Mouse (Mus musculus) mouse trophoblast stem cell (cell line): ENCODE data around the gene Rere.
"Not testable (repeated sequence)": the region's sequence is repeated elsewhere in the genome, so short reads cannot be mapped to it uniquely, and the experiment has no call there.

Experiments used
- in situ Hi-C, 2 experiments: fragments of 300-500 bp; cut with MseI, MboI; formaldehyde crosslinking; loops; 2 replicates in 1 of 2; 3 replicates in 1 of 2; pipeline ENCODE4 v1.15.1; 2025

Rere gene

DNA sequence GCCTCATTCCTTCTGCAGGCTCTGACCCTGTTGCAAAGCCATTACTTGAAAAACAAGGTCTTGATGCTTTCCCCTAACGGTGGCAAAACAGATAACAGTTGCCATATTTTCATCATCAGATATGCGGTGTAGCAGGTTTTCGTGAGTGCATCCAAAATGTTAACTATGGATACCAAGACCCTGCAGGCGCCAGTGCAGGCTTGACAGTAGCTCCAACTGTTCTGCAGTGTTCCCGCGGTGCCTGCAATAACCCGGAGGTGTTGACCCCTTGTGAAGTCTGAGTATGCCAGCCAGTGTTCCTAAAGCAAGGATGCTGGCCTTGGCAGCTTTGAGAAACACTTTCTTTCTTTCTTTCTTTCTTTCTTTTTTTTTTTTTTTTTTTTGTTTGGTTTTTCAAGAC, 26.3 kb upstream of the Rere start:
- in situ Hi-C loops: no loop called here

DNA sequence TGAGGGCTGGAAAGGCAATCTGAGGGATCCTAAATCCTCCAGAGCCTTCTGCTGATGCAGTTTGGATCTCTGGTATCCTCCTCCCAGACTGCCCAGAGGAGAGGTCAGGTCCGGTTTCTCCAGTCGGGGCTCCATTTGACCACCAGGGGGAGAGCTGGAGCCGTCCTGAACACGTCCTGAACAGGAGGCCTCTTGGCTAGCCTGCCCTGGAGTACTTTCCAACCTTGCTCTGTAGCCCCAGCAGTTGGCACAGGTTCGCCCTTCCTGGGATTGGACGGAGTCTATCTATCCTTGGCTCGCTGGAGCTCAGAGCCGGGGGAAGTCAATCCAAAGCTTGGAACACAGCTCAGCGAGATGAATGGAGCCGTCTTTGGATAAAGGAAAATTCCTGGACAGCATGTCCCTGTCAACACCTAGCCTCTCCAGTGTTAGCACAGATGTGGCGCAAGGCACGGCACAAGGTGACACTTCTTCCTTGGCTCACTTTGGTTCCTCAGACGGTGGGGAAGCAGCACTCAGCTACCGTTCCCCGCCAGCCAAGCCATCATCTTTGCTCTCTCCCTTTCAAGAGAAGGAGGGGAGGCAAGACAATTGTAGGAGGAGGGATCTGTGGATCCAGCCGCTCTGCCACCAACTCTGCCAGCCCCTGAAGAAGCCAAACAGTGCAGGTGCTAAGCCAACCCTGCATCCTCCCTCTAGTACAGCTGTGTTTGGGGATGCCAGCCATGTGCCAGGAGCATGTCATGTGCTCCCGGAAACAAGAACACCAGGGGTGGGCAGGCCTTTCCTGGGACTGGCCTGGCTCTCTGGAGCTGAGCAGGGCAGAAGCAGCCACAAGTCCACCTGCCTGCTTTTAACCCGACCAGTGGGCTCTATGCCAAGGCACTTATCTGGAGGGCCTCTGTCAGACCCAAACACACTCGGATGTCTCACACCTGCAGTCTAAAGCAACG, 23.9 kb upstream of the Rere start:
- in situ Hi-C loops: no loop called here

DNA sequence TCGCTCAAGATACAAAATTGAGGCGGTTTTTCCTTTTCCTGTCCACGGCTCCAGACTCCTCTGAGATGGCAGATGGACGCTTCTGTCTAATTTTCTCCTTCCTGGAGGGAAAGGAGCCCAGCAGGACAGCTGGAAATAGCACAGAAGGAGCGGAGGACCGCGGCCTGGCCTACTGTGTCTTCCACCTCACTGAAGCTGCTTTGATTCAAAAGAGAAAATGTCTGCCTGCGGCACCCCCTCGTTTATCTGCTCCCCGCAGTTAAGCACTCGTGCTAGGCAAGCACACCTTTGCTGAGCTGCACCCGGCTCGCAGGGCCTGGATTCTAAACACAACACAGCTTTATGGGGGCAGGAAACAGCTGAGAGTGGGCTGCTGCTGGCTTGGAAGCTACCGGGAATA, 23.1 kb upstream of the Rere start:
- in situ Hi-C loops: no loop called here

DNA sequence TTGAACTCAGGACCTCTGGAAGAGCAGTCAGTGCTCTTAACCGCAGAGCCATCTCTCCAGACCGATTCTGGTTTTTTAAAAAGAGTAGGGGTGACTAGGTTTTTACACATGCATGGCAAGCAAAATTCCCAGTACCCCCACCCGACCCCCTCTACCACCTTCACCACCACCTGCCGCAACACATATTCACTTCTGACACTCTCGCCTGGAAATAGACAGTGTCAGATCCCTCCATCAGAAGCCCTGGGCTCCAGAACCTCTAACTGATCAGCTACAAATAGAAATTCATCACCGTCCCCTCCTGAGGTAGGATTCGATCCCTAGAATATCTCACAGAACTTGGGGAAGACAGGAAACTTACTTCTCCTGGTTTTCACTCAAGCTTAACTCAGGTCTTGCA, 21.9 kb upstream of the Rere start:
- in situ Hi-C loops: no loop called here

DNA sequence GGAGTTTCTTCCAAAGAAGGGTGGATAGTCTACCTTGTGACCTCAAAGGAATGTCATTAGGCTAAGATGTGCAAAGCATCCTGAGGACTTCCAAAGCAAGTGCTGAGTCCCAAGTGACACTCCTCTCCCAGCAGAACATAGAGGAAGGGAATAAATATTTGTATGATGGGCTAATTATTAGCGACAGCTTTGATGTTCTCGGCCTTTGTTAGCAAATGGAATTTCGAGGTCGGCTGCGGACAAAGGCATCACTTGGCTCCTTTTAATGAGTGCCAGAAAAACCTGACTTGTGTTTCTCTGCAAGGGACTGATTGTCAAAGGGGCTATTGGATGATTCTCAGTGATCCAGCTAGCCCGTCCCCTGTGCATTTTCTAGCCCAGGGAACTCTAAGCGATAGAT, 21.3 kb upstream of the Rere start:
- in situ Hi-C loops: no loop called here

DNA sequence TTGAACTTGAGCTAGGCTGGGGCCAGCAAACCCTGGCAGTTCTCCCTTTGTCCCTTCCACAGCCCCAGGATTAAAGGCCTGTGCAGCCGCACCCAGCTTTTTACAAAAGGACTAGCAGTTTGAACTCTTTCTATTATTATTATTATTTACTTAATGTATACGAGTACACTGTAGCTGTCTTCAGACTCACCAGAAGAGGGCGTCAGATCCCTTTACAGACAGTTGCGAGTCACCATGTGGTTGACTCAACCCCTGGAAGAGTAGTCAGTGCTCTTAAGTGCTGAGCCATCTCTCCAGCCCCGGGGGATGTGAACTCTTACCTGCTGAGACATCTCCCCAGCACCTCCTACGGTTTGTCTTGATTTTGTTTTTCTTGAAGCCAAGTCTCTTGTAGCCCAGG, 20.7 kb upstream of the Rere start:
- in situ Hi-C loops: no loop called here

DNA sequence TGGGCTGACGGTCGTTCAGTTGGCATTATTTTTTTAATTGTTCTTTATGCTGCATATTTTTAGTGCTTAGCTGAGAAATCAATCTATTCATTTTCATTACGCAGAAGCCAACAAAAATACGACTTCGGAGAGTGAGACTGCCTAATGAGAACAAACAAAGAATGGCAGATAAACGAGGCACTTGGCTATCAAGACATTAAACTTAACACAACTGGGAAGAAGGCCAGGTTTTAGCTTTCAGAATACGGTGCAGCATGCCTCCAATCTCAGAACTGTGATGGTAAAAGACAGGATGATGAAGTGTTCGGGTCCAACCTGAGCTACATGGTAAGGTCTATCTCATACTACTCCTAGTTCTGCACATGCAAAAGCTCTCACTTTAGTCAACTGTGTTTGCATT, 19.1 kb upstream of the Rere start:
- in situ Hi-C loops: no loop called here

DNA sequence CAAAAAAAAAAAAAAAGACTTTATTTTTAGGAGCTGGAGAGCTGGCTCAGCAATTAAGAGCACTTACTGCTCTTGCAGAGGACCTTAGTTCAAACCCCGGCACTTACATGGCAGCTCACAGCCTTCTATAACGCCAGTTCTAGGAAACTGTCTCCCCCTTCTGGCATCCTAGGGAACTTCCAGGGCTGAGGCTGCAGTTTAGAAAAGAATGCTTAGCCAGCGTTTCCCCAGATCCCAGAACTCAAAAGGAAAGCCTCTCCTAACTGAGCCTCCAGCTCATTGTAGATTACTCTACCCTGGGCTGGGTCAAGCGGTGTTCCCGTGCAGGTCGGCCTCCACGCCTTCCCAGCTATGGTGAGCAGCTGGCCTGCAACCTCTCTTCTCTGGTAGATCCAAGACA, 16.5 kb upstream of the Rere start:
- in situ Hi-C loops: no loop called here

DNA sequence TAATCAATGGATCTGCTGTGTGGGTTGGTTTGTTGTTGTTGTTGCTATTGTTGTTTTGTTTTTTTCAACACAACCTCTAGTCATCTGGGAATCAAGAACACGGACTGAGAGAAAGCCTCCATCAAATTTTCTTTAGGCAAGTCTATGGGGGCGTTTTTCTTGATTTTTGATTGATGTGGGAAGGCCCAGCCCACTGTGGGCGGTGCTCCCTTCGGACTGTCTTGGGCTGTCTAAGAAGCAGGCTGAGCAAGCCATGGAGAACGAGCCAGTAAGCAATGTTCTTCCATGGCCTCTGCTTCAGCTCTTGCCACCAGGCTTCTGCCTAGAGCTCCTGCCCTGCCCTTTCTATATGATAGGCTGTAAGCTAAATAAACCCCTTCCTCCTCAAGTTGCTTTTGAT, 16.0 kb upstream of the Rere start:
- in situ Hi-C loops: no loop called here

DNA sequence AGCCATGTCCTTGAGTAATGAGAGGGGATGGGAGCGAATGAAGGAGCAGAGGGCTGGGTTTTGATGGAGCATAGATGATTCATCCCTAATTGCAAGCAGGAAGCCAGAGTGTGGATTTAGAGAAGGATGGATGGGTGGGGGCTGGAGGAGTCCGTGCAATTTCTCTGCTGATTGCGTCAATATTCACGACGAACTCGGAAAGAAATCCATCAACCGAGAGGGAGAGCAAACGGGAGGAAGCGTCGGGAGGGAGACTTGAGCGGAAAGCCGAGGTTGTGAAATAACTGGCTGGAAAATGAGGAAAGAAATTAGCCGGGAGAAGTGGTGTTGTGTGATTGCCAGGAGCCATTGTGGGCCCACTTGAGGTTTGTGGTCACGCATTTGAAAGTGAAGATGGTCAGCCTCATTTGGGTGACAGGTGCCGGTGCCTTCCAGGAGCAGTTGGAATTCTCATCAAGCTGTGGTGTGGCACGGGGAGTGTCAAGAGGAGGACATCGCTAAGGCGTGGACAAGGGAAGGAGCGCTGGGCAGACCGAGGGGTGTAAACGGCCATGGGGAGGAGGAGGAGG, 14.7 kb upstream of the Rere start:
- in situ Hi-C loops: no loop called here

DNA sequence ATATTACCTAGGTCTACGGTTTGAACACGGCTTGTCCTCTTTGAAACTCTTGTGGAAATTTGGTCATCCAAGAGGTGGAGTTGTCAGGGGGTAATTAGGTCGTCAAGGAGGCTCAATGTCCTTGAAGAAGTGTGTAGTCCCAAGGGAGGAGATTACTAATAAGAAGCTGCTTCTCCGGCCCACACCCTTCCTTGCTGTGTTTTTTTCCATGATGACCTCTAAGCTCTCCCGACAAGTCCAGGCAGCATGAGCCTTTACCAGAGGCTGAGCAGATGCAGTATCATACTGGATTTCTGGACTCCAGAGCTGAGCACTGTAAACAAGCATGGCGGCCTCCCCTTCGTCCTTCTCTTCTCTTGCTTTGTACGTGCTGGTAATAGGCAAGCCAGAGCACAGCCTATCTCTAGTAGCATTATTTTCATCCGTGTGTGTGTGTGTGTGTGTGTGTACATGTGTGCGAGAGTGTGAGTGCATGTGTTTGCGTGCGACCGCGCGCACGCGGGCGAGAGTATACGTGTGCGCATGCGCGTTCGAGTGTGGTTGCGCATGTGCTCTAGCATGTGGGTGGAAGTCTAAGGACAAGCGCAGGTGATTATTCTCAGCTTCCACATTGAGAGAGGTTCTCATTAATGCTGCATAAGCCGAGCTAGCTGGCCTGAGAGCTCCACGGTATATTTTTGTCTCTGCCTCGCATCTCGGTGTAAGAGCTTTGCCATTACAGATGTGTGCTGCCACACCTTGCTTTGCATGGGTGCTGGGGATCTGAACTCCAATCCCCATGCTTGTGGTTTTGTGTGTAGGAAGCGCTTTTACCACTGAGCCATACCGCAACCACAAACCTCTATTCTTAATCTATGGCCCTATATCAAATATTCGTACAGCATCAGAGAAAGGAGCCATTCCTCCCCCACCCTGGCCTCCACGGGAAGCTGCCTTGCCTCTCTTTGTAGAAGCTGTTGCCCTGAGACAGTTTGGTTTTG, 12.5 kb upstream of the Rere start:
- in situ Hi-C loops: no loop called here

DNA sequence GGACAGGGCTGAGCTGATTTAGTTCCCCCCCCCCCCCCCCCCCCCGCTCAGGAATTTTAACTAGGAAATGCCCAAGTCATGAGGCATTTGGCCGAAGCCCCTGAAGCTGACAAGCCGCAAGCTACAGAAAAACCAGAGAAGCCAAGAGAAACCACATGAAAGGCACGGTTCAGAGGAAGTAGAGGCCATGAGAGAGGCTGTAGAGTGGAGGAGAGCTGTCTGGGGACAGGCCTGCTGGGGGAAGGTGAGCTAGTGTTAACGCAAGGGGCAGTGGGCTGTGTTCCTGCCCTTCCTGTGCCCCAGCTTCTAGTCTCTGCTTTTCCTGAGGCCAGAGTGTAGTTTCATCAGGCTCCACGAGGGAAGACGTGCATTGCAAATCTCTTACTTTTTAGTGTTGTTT, 11.8 kb upstream of the Rere start:
- in situ Hi-C loops: no loop called here

DNA sequence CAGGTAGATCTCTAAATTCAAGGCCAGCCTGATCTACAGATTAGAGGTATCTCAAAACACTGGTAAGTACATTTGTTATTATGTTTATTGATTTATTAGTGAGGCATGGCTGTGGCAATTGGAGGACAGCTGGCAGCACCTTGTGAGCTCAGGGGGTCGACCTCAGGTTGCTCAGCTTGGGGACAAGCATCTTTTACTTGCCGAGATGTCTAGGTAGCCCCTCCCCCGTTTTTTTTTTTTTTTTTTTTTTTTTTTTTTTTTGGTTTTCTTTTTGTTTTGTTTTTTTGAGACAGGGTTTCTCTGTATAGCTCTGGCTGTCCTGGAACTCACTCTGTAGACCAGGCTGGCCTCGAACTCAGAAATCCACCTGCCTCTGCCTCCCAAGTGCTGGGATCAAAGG, 10.7 kb upstream of the Rere start:
- in situ Hi-C loops: not testable (repeated sequence)

DNA sequence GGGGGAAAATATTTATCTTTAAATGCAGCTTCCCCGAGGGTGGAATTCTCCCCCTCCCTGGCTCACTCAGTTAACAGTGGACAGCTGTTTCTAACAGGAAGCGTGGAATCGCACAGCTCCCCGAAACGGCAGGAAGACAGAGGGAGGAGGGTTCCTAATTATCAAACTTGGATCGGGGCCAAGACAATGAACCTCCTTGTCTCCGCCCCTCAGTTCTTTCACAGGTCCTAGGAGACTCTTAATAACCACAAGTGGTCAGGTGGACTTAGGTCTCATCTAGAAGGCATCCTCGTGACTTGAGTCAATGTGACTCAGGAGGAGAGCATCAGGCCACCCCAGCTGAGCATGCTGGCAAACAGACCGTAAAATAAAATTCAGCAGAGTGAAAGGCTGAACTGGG, 8.7 kb upstream of the Rere start:
- in situ Hi-C loops: no loop called here

DNA sequence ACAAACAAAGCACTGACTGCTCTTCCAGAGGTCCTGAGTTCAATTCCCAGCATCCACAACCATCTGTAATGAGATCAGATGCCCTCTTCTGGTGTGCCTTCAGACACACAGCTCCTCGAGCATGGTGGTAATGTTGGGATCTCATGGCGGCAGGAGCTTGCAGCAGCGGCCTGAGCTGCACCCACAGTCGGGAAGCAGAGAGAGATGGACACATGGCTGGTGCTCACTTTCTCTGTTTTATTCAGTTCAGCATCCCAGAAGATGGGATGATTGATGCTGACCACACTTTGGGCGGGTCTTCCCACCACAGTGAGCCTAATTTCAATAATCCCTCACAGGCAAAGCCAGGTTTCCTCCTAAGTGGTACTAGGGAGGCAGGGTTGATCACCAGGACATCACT, 5.9 kb upstream of the Rere start:
- in situ Hi-C loops: no loop called here

DNA sequence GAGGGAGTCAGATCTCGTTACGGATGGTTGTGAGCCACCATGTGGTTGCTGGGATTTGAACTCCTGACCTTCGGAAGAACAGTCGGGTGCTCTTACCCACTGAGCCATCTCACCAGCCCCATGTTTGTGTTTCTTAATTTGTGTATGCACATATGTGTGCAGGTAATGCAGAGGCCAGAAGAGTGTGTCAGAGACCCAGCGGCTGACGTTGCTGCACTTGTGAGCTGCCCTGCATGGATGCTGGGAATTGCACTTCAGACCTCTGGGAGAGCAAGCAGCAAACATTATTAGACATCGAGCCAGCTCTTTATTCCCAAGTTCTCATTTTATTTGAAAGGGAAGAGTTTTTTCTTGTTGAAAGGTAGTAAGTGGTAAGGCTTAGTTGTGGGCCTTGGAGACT, 2.1 kb upstream of the Rere start:
- in situ Hi-C loops: not testable (repeated sequence)

DNA sequence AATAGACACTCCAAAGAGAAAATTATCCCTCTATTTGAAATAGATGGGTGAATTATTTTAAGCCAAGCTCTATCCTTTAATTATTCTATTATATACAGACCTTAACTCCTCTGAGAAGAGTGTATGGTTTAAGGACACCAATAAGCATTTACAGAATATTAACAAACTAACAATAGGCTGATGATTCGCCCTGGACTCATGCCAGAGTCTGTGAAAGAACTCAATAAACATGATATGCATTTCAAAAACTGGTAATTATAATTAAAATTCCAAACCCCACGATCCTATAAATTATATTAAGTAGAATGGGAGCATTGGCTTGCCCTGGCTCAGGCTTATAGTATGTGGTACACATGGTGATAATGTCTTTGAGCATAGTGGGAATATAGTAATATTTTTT, 1.4 kb upstream of the Rere start:
- in situ Hi-C loops: no loop called here

DNA sequence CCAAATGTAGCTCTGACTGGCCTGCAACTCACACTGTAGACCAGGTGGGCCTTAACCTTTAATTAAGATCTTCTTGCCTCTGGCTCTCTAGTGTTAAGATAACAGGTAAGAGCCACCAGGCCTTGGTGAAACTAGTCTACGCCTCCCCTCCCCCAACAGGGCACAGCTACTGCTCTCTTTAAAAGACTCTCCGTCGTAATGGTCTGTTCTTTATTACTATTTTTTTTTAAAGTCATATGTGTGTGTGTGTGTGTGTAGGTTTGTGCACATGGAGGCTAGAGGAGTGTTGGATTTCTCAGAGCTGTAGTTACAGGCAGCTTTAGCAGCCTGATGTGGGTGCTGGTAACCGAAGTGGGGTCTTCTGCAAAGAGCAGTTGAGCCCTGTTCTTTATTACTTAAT, 987 bp upstream of the Rere start:
- in situ Hi-C loops: no loop called here

DNA sequence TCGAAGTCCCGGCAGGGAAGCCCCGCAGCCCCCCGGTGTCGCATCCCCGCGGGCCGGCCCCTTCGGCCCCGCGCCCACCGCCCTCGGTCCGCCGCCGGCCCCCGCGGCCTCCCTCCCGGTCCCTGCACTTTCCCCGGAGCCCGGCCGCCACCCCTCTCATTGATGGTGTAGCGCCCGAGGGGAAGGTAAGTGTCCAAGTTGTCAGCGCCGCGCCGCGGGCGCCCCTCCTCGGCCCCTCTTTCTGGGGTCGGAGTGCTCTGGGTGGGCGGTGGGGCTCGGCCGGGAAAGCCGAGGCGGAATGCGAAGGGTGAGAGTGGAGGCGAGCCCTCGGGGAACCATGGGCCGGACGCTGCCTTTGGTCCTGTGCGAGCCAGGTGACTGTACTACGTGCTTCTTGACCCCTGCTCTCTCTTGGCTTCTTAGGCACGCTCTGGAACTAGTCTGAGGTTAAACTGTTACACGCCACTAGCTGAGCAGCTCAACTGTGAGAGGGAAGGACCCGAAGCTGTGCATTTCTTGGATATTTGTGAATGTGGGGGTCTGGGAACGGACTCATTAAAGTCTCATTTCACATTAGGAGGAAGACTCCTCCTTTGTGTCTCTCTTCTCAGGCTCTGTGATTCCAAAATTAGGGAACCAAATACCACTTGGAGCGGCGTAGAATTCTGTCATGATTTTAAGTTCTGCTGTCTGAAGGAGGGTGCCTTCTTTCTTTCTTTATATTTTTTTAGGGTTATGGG, 615 bp downstream of the Rere start:
- in situ Hi-C loops: no loop called here

DNA sequence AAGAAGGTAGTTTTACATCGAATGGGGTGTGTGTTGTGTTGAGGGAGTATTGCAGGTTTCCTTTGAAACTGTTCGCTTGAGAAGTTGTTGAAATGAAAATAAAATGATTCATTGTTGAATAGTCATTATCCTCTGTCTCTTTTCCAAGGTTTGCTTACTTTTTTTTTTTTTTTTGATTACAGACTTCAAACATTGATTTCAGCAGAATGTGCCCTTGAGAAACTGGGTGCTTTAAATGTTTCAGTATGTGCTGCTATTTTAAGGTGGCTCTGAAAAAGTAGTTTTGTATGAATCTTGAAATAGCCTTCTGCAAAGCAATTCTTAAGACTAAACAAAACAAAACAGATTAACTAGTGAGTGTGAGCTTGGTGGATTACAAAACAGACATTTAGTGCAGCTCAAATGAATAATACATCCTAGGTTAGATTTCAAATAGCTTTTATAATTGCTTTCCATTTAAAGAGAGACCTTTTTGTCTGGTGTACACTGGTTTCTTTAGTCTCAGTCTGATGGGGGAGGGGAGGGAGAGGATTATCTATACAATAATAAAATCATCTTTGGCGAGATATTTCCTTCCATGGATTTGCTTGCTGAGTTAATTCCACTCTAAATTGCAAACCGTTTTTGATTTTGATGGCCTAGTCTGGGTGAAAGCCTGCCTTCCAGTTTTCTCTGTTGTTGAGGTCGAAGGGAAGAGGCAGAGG, 1.3 kb downstream of the Rere start:
- in situ Hi-C loops: no loop called here

DNA sequence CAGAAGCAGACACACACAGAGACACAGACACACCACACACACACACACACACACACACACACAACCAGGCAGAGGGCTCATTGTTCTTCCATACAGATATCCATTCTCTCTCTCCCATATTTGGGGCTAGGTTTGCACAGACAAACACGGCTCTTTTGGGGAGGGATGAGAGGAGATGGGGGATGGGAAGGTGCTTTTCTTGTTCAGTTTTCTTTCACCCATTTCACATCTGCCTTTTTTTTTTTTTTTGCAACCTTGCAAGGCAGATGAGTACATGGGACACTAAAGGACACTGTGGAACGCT, 1.8 kb downstream of the Rere start:
- in situ Hi-C loops: no loop called here
